Mouse (Mus musculus) spleen, adult 2 months (tissue): ENCODE results near the gene Cdc42ep3.

Experiments used
- CTCF ChIP-seq: fragments of 200-500 bp; IDR thresholded peaks from 2 replicates; pipeline ENCODE4 v1.5.1; 2011; ENCODE audit warnings: mild to moderate bottlenecking, inconsistent platforms; ENCODE audit not compliant: insufficient read depth, insufficient read length, insufficient replicate concordance; ENCODE audit errors: extremely low read depth
- POLR2A ChIP-seq: fragments of 200-500 bp; IDR thresholded peaks from 2 replicates; pipeline ENCODE4 v1.6.1; 2011; ENCODE audit warnings: low read depth, low read length, inconsistent platforms

GRCm38 (mm10) chr17:79291672-79292071, 63.2 kb downstream of the Cdc42ep3 start:
- TF ChIP-seq POLR2A: no peak
- no peak for TF ChIP-seq CTCF
